Mouse (Mus musculus): ENCODE measurements around the gene Vmac. TPM values are rescaled to one million over a fixed set of nuclear protein-coding genes. Genes with fewer than 3 reads are reported as not detected.
A peak's percentile ranks its signal among the peaks of the same experiment; 100 is the strongest.

Gene Vmac
- polyA plus RNA-seq, 1 experiment from 2014 or later: 15.5 TPM

- H3K27me3 ChIP-seq (replicated peaks): no peaks in the 10 kb centered on the region
- H3K4me3 ChIP-seq: no peak overlapping the region
- no peak for ATAC-seq (replicated peaks)
- WGBS: 93% methylated on average over 4 of the region's 4 CpGs
- H3K27ac ChIP-seq: no peak overlapping the region
- H3K9me3 ChIP-seq: no peaks in the 10 kb centered on the region
- H3K36me3 ChIP-seq (replicated peaks): peaks cover 80% of the 10 kb centered on the region
- H3K9ac ChIP-seq: no peak overlapping the region
- H3K4me2 ChIP-seq: no peak overlapping the region
- no peaks in the 10 kb centered on the region for H3K4me1 ChIP-seq
Measured at GRCm38 (mm10) chr17:56703038-56703437, 14.8 kb downstream of the Vmac start.

- Histone ChIP-seq H3K4me1 (no peaks in the 10 kb centered on the region), H3K36me3 (replicated peaks) (peaks cover 74% of the 10 kb centered on the region), H3K9me3 (no peaks in the 10 kb centered on the region), H3K4me2 (no peak overlapping the region), H3K27me3 (replicated peaks) (no peaks in the 10 kb centered on the region), H3K27ac (no peak overlapping the region), H3K9ac (no peak overlapping the region), H3K4me3 (no peak overlapping the region)
- ATAC-seq (replicated peaks): no peak
- 92% methylated on average over 2 of the region's 2 CpGs for WGBS
Measured at GRCm38 (mm10) chr17:56700451-56700850, 17.4 kb downstream of the Vmac start.

- H3K27me3 ChIP-seq (replicated peaks): no peaks in the 10 kb centered on the region
- H3K27ac ChIP-seq: peak overlapping the region; percentile 42; the same call in 1 of the 2 replicates
- H3K4me2 ChIP-seq: no peak overlapping the region
- no peak overlapping the region for H3K4me3 ChIP-seq
- ATAC-seq (replicated peaks): peak; percentile 53
- peaks cover 41% of the 10 kb centered on the region for H3K36me3 ChIP-seq (replicated peaks)
- WGBS: 47% methylated on average over 6 of the region's 6 CpGs
- no peak overlapping the region for H3K9ac ChIP-seq
- no peaks in the 10 kb centered on the region for H3K9me3 ChIP-seq
- H3K4me1 ChIP-seq: peaks cover 12% of the 10 kb centered on the region
Measured at GRCm38 (mm10) chr17:56693851-56694310, 23.9 kb downstream of the Vmac start.

- Histone ChIP-seq H3K4me1 (peaks cover 12% of the 10 kb centered on the region), H3K27me3 (replicated peaks) (no peaks in the 10 kb centered on the region), H3K36me3 (replicated peaks) (peaks cover 40% of the 10 kb centered on the region), H3K27ac (peak overlapping the region; percentile 42; the same call in 1 of the 2 replicates), H3K9ac (no peak overlapping the region), H3K4me2 (no peak overlapping the region), H3K9me3 (no peaks in the 10 kb centered on the region), H3K4me3 (no peak overlapping the region)
- no peak for ATAC-seq (replicated peaks)
- WGBS: 49% methylated on average over 1 of the region's 1 CpGs
Measured at GRCm38 (mm10) chr17:56693395-56693794, 24.4 kb downstream of the Vmac start.

- 94% methylated on average over 2 of the region's 2 CpGs for WGBS
- ATAC-seq (replicated peaks): no peak
- Histone ChIP-seq H3K36me3 (replicated peaks) (peaks cover 29% of the 10 kb centered on the region), H3K9ac (no peak overlapping the region), H3K27me3 (replicated peaks) (no peaks in the 10 kb centered on the region), H3K4me2 (no peak overlapping the region), H3K9me3 (no peaks in the 10 kb centered on the region), H3K4me3 (no peak overlapping the region), H3K27ac (no peak overlapping the region), H3K4me1 (peaks cover 13% of the 10 kb centered on the region)
Measured at GRCm38 (mm10) chr17:56688689-56689088, 29.1 kb downstream of the Vmac start.

- H3K4me2 ChIP-seq: no peak overlapping the region
- H3K36me3 ChIP-seq (replicated peaks): peaks cover 27% of the 10 kb centered on the region
- H3K27me3 ChIP-seq (replicated peaks): no peaks in the 10 kb centered on the region
- ATAC-seq (replicated peaks): no peak
- H3K4me1 ChIP-seq: peaks cover 7% of the 10 kb centered on the region; the same call in 1 of the 2 replicates
- H3K9me3 ChIP-seq: no peaks in the 10 kb centered on the region
- H3K4me3 ChIP-seq: no peak overlapping the region
- no peak overlapping the region for H3K9ac ChIP-seq
- no peak overlapping the region for H3K27ac ChIP-seq
Measured at GRCm38 (mm10) chr17:56688045-56688444, 29.8 kb downstream of the Vmac start.

GRCm38 (mm10) chr17:56686801-56687200, 31.0 kb downstream of the Vmac start:
- H3K36me3 ChIP-seq (replicated peaks): peaks cover 30% of the 10 kb centered on the region
- H3K4me1 ChIP-seq: peaks cover 5% of the 10 kb centered on the region; the same call in 1 of the 2 replicates
- no peak for ATAC-seq (replicated peaks)
- no peaks in the 10 kb centered on the region for H3K9me3 ChIP-seq
- H3K4me2 ChIP-seq: no peak overlapping the region
- H3K27me3 ChIP-seq (replicated peaks): no peaks in the 10 kb centered on the region
- H3K9ac ChIP-seq: no peak overlapping the region
- no peak overlapping the region for H3K27ac ChIP-seq
- 85% methylated on average over 3 of the region's 4 CpGs for WGBS
- no peak overlapping the region for H3K4me3 ChIP-seq

GRCm38 (mm10) chr17:56684649-56685048, 33.2 kb downstream of the Vmac start:
- Histone ChIP-seq H3K9me3 (no peaks in the 10 kb centered on the region), H3K4me1 (peaks cover 6% of the 10 kb centered on the region; the same call in 1 of the 2 replicates), H3K9ac (no peak overlapping the region), H3K27me3 (replicated peaks) (no peaks in the 10 kb centered on the region), H3K4me3 (no peak overlapping the region), H3K4me2 (no peak overlapping the region), H3K27ac (no peak overlapping the region), H3K36me3 (replicated peaks) (peaks cover 26% of the 10 kb centered on the region)
- WGBS: 86% methylated on average over 2 of the region's 2 CpGs
- ATAC-seq (replicated peaks): no peak

GRCm38 (mm10) chr17:56683546-56684140, 34.2 kb downstream of the Vmac start:
- no peak for ATAC-seq (replicated peaks)
- Histone ChIP-seq H3K4me3 (no peak overlapping the region), H3K4me1 (peaks cover 8% of the 10 kb centered on the region; the same call in 1 of the 2 replicates), H3K36me3 (replicated peaks) (peaks cover 22% of the 10 kb centered on the region), H3K27me3 (replicated peaks) (no peaks in the 10 kb centered on the region), H3K4me2 (no peak overlapping the region), H3K27ac (no peak overlapping the region), H3K9me3 (no peaks in the 10 kb centered on the region), H3K9ac (no peak overlapping the region)
- 86% methylated on average over 5 of the region's 5 CpGs for WGBS

GRCm38 (mm10) chr17:56682880-56683279, 34.9 kb downstream of the Vmac start:
- Histone ChIP-seq H3K27me3 (replicated peaks) (no peaks in the 10 kb centered on the region), H3K4me1 (peaks cover 8% of the 10 kb centered on the region; the same call in 1 of the 2 replicates), H3K36me3 (replicated peaks) (peaks cover 21% of the 10 kb centered on the region), H3K9ac (no peak overlapping the region), H3K4me2 (no peak overlapping the region), H3K9me3 (no peaks in the 10 kb centered on the region), H3K27ac (no peak overlapping the region), H3K4me3 (no peak overlapping the region)
- no peak for ATAC-seq (replicated peaks)
- 78% methylated on average over 3 of the region's 3 CpGs for WGBS

- Histone ChIP-seq H3K27me3 (replicated peaks) (no peaks in the 10 kb centered on the region), H3K27ac (no peak overlapping the region), H3K4me3 (no peak overlapping the region), H3K9ac (no peak overlapping the region), H3K9me3 (no peaks in the 10 kb centered on the region), H3K4me2 (no peak overlapping the region), H3K36me3 (replicated peaks) (peaks cover 12% of the 10 kb centered on the region), H3K4me1 (peaks cover 18% of the 10 kb centered on the region)
- WGBS: 88% methylated on average over 4 of the region's 4 CpGs
- ATAC-seq (replicated peaks): no peak
Measured at GRCm38 (mm10) chr17:56681791-56682190, 36.0 kb downstream of the Vmac start.

- H3K27ac ChIP-seq: peak overlapping the region; percentile 83
- peak overlapping the region; percentile 96 for H3K9ac ChIP-seq
- H3K4me2 ChIP-seq: peak overlapping the region; percentile 80
- no peaks in the 10 kb centered on the region; the same call in 1 of the 2 replicates for H3K36me3 ChIP-seq (replicated peaks)
- WGBS: 1% methylated on average over 37 of the region's 37 CpGs
- peaks cover 42% of the 10 kb centered on the region for H3K4me1 ChIP-seq
- peak; percentile 28; the same call in 1 of the 2 replicates for ATAC-seq (replicated peaks)
- H3K27me3 ChIP-seq (replicated peaks): no peaks in the 10 kb centered on the region
- H3K4me3 ChIP-seq: peak overlapping the region; percentile 96
- H3K9me3 ChIP-seq: no peaks in the 10 kb centered on the region
Measured at GRCm38 (mm10) chr17:56673647-56674416, 44.0 kb downstream of the Vmac start.

Data from midbrain, embryonic 15.5 days (tissue).